Mouse (Mus musculus): ENCODE results near the gene 1700028K03Rik.

Gene 1700028K03Rik

GRCm38 (mm10) chr5:107541696-107542095 lies 7.2 kb downstream of the 1700028K03Rik start:
- DNase-seq (ENCODE audit: low spot score in 2 of 2), result no peak

GRCm38 (mm10) chr5:107545927-107546326 lies 11.4 kb downstream of the 1700028K03Rik start:
- no peak for DNase-seq (ENCODE audit: low spot score in 2 of 2)

GRCm38 (mm10) chr5:107547955-107548354 lies 13.4 kb downstream of the 1700028K03Rik start:
- no peak for DNase-seq (ENCODE audit: low spot score in 2 of 2)

- DNase-seq (ENCODE audit: low spot score in 2 of 2), result no peak
Observed at GRCm38 (mm10) chr5:107548444-107548843, 13.9 kb downstream of the 1700028K03Rik start.

GRCm38 (mm10) chr5:107554336-107554735 lies 19.8 kb downstream of the 1700028K03Rik start:
- DNase-seq (ENCODE audit: low spot score in 2 of 2), result no peak

- no peak for DNase-seq (ENCODE audit: low spot score in 2 of 2)
Observed at GRCm38 (mm10) chr5:107556969-107557368, 22.5 kb downstream of the 1700028K03Rik start.

- DNase-seq (ENCODE audit: low spot score in 2 of 2), result no peak
Observed at GRCm38 (mm10) chr5:107569148-107569547, 34.6 kb downstream of the 1700028K03Rik start.

- DNase-seq (ENCODE audit: low spot score in 2 of 2), result peak; percentile 82 to 86
Observed at GRCm38 (mm10) chr5:107597301-107598077, 63.0 kb downstream of the 1700028K03Rik start, which contains the start of the genes Rpap2 and Glmn. Rpap2 (plus strand) TSS chr5:107597373. Glmn (minus strand) TSS chr5:107597888.

- DNase-seq (ENCODE audit: low spot score in 2 of 2), result no peak
Observed at GRCm38 (mm10) chr5:107598380-107598779, 63.9 kb downstream of the 1700028K03Rik start.
